Mouse (Mus musculus): ENCODE measurements around the gene Slc25a51. TPM values are rescaled to one million over a fixed set of nuclear protein-coding genes. Genes with fewer than 3 reads are reported as not detected.
A peak's percentile ranks its signal among the peaks of the same experiment; 100 is the strongest.

The Slc25a51 gene
- total and polyA plus RNA-seq, 3 experiments, result 43.8 to 395 (median 47.5) TPM

DNA sequence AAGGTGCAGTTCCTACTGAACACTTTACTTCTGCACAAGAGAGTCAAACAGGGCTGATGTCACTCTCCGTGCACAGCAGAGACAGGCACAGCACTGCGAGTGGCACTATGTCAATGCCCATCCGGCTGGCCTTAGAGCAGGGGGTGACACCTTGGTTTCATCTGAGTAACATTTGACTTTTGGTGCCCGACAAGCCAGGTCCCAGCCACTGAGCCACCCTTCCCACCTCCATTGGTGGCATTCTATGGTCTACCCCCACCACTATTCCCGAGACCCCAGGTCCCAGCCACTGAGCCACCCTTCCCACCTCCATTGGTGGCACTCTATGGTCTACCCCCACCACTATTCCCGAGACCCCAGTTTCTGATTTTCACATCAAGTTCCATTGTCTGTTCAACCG, 4.5 kb downstream of the Slc25a51 start:
- H3K27me3 ChIP-seq (ENCODE audit: control insufficient read depth in 1 of 2, insufficient read depth in 2 of 2, low read length in 2 of 2), result no peaks in the 10 kb centered on the region
- no peak for DNase-seq (ENCODE audit: low read depth, low spot score)
- H3K4me3 ChIP-seq (ENCODE audit: control insufficient read depth in 1 of 2, insufficient read depth in 1 of 2, low read depth in 2 of 2, low read length in 2 of 2), result no peak overlapping the region
- H3K9me3 ChIP-seq (replicated peaks; ENCODE audit: insufficient read depth, low read length), result no peaks in the 10 kb centered on the region
- peaks cover 10 to 36% of the 10 kb centered on the region in 2 experiments for H3K4me1 ChIP-seq (ENCODE audit: control insufficient read depth in 1 of 2, insufficient read depth in 2 of 2, low read length in 2 of 2)
- H3K79me2 ChIP-seq (ENCODE audit: control insufficient read depth, insufficient read depth, low read length, poor library complexity), result peaks cover 32% of the 10 kb centered on the region
- H3K36me3 ChIP-seq (ENCODE audit: control insufficient read depth in 1 of 2, insufficient read depth in 2 of 2, low read length in 2 of 2), result peaks cover 14 to 34% of the 10 kb centered on the region in 2 experiments; a peak in 3 of 4 replicates
- H3K27ac ChIP-seq (ENCODE audit: control insufficient read depth, low read depth, low read length), result peak overlapping the region; percentile 84
- peak overlapping the region; percentile 25; the same call in 1 of the 2 replicates for H3K9ac ChIP-seq (ENCODE audit: control insufficient read depth, low read depth, low read length, poor library complexity, severe bottlenecking)
- TF ChIP-seq CHD1 (IDR thresholded peaks at IDR 0.05; ENCODE audit: low read depth, low read length) (no peak), MAFK (IDR thresholded peaks at IDR 0.05; ENCODE audit: borderline replicate concordance, low read depth, low read length) (no peak), SMC3 (IDR thresholded peaks at IDR 0.05; ENCODE audit: low read depth, low read length) (no peak), GABPA (IDR thresholded peaks at IDR 0.05; ENCODE audit: low read depth, low read length) (no peak)

DNA sequence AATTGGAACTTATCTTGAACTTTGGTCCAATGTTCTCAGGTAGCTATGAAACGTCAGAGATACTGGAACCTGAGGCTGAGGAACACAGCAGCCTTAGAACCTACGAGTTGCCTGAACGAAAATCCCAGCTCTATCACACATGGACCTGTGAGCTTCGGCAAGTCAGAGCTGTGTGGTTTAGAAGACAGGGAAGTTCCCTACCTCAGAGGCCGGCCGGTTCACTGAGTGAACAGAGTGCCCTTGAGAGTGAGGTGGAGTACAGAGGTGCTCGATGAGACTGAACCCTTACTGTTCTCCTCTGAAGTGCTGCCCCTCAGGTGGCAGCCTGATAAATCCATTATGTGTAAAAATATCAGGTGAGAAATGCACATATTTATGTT, 5.1 kb downstream of the Slc25a51 start:
- Histone ChIP-seq H3K9ac (ENCODE audit: control insufficient read depth, low read depth, low read length, poor library complexity, severe bottlenecking) (peak overlapping the region; percentile 25; the same call in 1 of the 2 replicates), H3K27ac (ENCODE audit: control insufficient read depth, low read depth, low read length) (peak overlapping the region; percentile 84), H3K36me3 (ENCODE audit: control insufficient read depth in 1 of 2, insufficient read depth in 2 of 2, low read length in 2 of 2) (peaks cover 14 to 34% of the 10 kb centered on the region in 2 experiments; a peak in 3 of 4 replicates), H3K4me1 (ENCODE audit: control insufficient read depth in 1 of 2, insufficient read depth in 2 of 2, low read length in 2 of 2) (peaks cover 10 to 36% of the 10 kb centered on the region in 2 experiments), H3K9me3 (replicated peaks; ENCODE audit: insufficient read depth, low read length) (no peaks in the 10 kb centered on the region), H3K27me3 (ENCODE audit: control insufficient read depth in 1 of 2, insufficient read depth in 2 of 2, low read length in 2 of 2) (no peaks in the 10 kb centered on the region), H3K79me2 (ENCODE audit: control insufficient read depth, insufficient read depth, low read length, poor library complexity) (peaks cover 32% of the 10 kb centered on the region), H3K4me3 (ENCODE audit: control insufficient read depth in 1 of 2, insufficient read depth in 1 of 2, low read depth in 2 of 2, low read length in 2 of 2) (no peak overlapping the region; a peak in 1 of 4 replicates)
- TF ChIP-seq POLR2AphosphoS2 (IDR thresholded peaks at IDR 0.05; ENCODE audit: low read length) (no peak), POLR2AphosphoS5 (IDR thresholded peaks at IDR 0.05; ENCODE audit: borderline replicate concordance, low read depth, low read length) (no peak), NELFE (IDR thresholded peaks at IDR 0.05; ENCODE audit: low read depth, low read length) (no peak), MYC (IDR thresholded peaks at IDR 0.05; ENCODE audit: low read depth, low read length) (no peak), ELF1 (IDR thresholded peaks at IDR 0.05; ENCODE audit: low read depth, low read length) (no peak), CHD2 (IDR thresholded peaks at IDR 0.05; ENCODE audit: low read length) (no peak), ZMIZ1 (IDR thresholded peaks at IDR 0.05; ENCODE audit: low read depth, low read length) (no peak), TAL1 (IDR thresholded peaks at IDR 0.05; ENCODE audit: low read length) (no peak), RAD21 (IDR thresholded peaks at IDR 0.05; ENCODE audit: low read depth, low read length) (no peak), MYB (IDR thresholded peaks at IDR 0.05; ENCODE audit: low read depth, low read length) (no peak), MAFK (IDR thresholded peaks at IDR 0.05; ENCODE audit: borderline replicate concordance, low read depth, low read length) (no peak)
- DNase-seq (ENCODE audit: low read depth, low spot score), result peak; percentile 68

DNA sequence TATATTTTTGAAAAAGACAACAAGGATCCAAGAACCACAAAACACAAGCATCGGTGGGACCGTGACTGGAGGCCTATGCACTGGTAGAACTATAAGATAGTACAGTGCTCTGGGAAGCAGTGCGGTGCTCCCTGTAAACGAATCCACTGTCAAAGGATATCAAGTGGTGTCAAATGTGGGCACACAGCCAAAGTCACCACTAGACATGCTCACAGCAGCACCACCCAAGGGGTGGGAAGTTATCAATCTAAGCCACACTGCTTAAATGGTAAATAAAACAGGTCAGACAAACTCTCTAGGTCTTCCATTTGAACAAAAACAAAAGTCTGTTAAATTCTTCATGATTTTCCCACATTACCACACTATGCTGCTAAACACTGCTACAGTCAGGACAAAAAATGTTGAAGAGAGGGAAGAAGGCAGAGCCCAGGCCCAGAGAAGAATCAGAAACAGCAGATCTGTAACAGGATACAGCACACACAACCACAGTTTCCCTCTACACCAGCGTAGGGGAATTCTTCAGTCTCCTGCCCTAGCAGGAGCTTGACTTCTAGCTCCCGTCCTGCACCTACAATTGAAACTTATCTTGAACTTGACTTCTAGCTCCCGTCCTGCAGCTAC, 5.6 kb downstream of the Slc25a51 start:
- H3K4me1 ChIP-seq (ENCODE audit: control insufficient read depth in 1 of 2, insufficient read depth in 2 of 2, low read length in 2 of 2), result peaks cover 10 to 36% of the 10 kb centered on the region in 2 experiments
- peaks cover 27% of the 10 kb centered on the region for H3K79me2 ChIP-seq (ENCODE audit: control insufficient read depth, insufficient read depth, low read length, poor library complexity)
- peak overlapping the region; percentile 4 to 13; a peak in 2 of 4 replicates for H3K4me3 ChIP-seq (ENCODE audit: control insufficient read depth in 1 of 2, insufficient read depth in 1 of 2, low read depth in 2 of 2, low read length in 2 of 2)
- H3K27me3 ChIP-seq (ENCODE audit: control insufficient read depth in 1 of 2, insufficient read depth in 2 of 2, low read length in 2 of 2), result no peaks in the 10 kb centered on the region
- peak overlapping the region; percentile 84 for H3K27ac ChIP-seq (ENCODE audit: control insufficient read depth, low read depth, low read length)
- peak overlapping the region; percentile 9 for H3K9ac ChIP-seq (ENCODE audit: control insufficient read depth, low read depth, low read length, poor library complexity, severe bottlenecking)
- DNase-seq (ENCODE audit: low read depth, low spot score), result peak; percentile 95
- H3K36me3 ChIP-seq (ENCODE audit: control insufficient read depth in 1 of 2, insufficient read depth in 2 of 2, low read length in 2 of 2), result peaks cover 14 to 34% of the 10 kb centered on the region in 2 experiments
- no peaks in the 10 kb centered on the region for H3K9me3 ChIP-seq (replicated peaks; ENCODE audit: insufficient read depth, low read length)
- peak; percentile 14; the same call in 1 of the 2 replicates for TF ChIP-seq MAZ (IDR thresholded peaks at IDR 0.05; ENCODE audit: low read depth, low read length)
- TF ChIP-seq USF2 (IDR thresholded peaks at IDR 0.05; ENCODE audit: borderline replicate concordance in 1 of 2, insufficient read depth in 1 of 2, low read depth in 1 of 2, low read length in 2 of 2), result no peak
- peak; percentile 51 for TF ChIP-seq NRF1 (IDR thresholded peaks at IDR 0.05; ENCODE audit: insufficient read depth, low read depth, low read length, poor library complexity, severe bottlenecking)
- TF ChIP-seq RCOR1 (IDR thresholded peaks at IDR 0.05; ENCODE audit: low read depth, low read length), result peak; percentile 59; the same call in 1 of the 2 replicates
- TF ChIP-seq CHD1 (IDR thresholded peaks at IDR 0.05; ENCODE audit: low read depth, low read length), result peak; percentile 73; the same call in 1 of the 2 replicates
- no peak for TF ChIP-seq CHD2 (IDR thresholded peaks at IDR 0.05; ENCODE audit: low read length)
- no peak for TF ChIP-seq BHLHE40 (IDR thresholded peaks at IDR 0.05; ENCODE audit: borderline replicate concordance, low read depth, low read length)
- no peak for TF ChIP-seq USF1 (IDR thresholded peaks at IDR 0.05; ENCODE audit: low read depth, low read length)
- peak; percentile 87 for TF ChIP-seq SIN3A (IDR thresholded peaks at IDR 0.05; ENCODE audit: low read length)
- no peak for TF ChIP-seq ZMIZ1 (IDR thresholded peaks at IDR 0.05; ENCODE audit: low read depth, low read length)
- TF ChIP-seq ZKSCAN1 (IDR thresholded peaks at IDR 0.05; ENCODE audit: low read depth, low read length), result no peak
- TF ChIP-seq HCFC1 (IDR thresholded peaks at IDR 0.05; ENCODE audit: low read depth, low read length), result no peak
- peak; percentile 62 to 80; a peak in 3 of 4 replicates for TF ChIP-seq EP300 (IDR thresholded peaks at IDR 0.05; ENCODE audit: low read depth in 1 of 2, low read length in 2 of 2)

Data from MEL (cell line).